Mouse (Mus musculus): ENCODE results near the gene Plch2. TPM values are rescaled to one million over a fixed set of nuclear protein-coding genes. Genes with fewer than 3 reads are reported as not detected.
A peak's percentile ranks its signal among the peaks of the same experiment; 100 is the strongest.

The Plch2 gene
- total RNA-seq, 2 experiments from 2014 or later: 91.1 to 92.0 TPM

DNA sequence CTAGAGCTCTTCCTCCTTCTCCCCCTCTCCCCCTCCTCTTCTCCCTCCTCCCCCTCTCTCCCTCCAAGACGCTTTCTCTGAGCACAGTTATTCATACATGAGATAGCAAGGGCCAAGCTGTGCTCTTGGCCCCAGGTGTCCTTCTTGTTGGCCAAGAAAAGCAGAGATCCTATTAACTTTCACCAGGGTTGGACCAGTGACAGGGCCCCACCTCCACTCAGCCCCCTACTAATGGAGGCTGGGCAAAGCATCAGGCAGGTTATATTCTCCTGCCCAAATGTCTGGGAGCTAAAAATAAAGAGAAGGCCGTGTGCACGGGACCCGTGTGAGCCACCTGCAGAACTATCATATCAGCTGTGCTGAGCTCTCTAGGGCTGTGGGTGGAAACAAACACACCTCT, 61.7 kb downstream of the Plch2 start:
- no peak for DNase-seq (ENCODE audit: low spot score in 2 of 2)
- Histone ChIP-seq H3K27ac (no peak overlapping the region), H3K4me3 (no peak overlapping the region)
- TF ChIP-seq CTCF (conservative IDR thresholded peaks at IDR 0.05): no peak

DNA sequence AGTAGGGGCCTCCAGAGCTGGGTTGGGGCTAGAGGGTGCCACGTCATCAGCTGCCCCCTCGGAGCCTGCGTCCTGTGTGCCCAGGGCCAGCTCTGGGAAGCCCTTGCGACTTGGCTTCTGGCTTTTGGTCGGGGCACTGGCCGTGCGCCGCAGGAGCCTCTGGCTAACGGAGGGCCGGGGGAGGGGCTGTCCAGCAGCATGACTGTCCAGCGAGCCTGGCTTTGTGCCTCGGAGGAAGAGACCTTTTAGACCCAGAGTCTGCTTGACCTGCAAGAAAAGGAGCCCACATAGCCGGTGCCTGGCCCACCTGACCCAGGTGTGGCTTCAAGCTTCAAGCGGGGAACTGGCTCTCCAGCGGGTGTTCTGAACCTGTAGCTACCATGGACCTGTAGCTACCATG, 69.8 kb downstream of the Plch2 start:
- no peak for TF ChIP-seq CTCF (conservative IDR thresholded peaks at IDR 0.05)
- Histone ChIP-seq H3K27ac (no peak overlapping the region), H3K4me3 (no peak overlapping the region)
- no peak for DNase-seq (ENCODE audit: low spot score in 2 of 2)

DNA sequence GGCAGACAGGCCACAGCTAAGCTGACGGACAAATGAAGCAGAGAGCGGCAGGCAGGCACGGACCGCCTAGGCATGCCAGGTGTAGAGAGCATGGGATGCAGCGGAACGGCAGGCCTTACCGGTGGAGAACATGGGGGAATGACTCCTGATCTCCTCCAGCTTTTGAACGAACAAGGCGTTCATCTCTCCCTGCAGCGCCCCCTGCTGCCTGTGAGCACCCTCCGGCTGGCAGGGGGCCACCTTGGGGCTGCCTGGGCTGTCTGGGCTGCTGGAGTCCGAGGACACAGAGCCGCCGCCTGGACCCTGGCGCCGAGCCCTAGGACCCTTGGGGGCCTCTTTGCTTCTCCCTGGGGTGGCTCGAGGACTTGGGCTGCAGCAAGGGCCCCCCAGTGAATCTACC, 70.5 kb downstream of the Plch2 start:
- TF ChIP-seq CTCF (conservative IDR thresholded peaks at IDR 0.05): peak; percentile 96
- Histone ChIP-seq H3K4me3 (peak overlapping the region; percentile 49), H3K27ac (peak overlapping the region; percentile 91)
- peak; percentile 70 to 90 for DNase-seq (ENCODE audit: low spot score in 2 of 2)

DNA sequence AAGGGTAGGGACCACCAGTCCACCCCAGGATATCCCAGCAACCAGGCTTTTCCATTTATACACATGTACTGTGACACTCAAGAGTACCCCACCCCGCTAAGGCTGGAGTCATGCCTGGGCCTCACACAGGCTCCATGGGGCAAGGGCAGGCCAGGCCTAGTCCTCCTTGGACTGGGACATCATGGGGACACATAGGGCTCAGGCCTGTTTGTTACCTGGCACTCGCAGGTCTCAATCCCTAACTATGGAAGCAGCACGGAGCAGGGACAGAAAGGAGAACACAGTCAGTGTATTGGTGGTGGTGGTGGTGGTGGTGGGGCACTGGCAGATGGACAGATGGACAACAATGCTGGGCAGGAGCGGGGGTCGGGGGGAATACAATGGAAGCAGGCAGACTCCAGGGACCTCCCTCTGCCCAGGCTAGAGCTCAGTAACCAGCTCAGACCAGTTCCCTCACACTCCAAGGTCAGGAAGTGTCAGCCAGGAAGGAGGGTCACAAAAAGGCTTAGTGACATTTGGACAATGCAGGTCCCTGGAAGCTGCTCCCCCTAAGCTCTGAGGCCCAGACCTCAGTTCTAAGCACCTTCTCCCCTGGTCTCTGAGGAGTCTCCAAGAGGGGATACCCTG, 71.3 kb downstream of the Plch2 start:
- no peak for DNase-seq (ENCODE audit: low spot score in 2 of 2)
- Histone ChIP-seq H3K27ac (peak overlapping the region; percentile 91; the same call in 1 of the 2 replicates), H3K4me3 (peak overlapping the region; percentile 49)
- TF ChIP-seq CTCF (conservative IDR thresholded peaks at IDR 0.05): no peak

DNA sequence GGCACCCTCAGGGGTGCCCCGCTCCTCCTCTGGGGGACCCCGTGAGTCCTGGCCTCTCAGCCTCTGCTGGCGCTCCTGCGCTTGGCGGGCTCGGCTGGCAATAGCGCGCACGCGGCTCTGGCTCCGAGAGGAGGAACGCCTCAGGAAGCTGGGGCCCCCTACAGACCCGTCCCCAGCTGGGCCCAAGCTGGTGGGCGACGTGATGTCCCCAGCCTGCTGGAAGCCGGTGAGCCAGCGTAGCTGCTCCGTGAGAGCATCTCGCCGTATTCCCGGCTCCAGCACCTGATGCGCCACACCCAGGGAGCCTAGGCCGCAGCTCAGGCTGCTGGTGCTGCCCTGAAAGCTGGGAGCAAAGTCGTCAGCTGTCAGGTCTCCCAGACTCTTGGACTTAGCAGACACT, 72.8 kb downstream of the Plch2 start:
- H3K4me3 ChIP-seq: no peak overlapping the region
- no peak for DNase-seq (ENCODE audit: low spot score in 2 of 2)
- H3K27ac ChIP-seq: no peak overlapping the region
- TF ChIP-seq CTCF (conservative IDR thresholded peaks at IDR 0.05): no peak

DNA sequence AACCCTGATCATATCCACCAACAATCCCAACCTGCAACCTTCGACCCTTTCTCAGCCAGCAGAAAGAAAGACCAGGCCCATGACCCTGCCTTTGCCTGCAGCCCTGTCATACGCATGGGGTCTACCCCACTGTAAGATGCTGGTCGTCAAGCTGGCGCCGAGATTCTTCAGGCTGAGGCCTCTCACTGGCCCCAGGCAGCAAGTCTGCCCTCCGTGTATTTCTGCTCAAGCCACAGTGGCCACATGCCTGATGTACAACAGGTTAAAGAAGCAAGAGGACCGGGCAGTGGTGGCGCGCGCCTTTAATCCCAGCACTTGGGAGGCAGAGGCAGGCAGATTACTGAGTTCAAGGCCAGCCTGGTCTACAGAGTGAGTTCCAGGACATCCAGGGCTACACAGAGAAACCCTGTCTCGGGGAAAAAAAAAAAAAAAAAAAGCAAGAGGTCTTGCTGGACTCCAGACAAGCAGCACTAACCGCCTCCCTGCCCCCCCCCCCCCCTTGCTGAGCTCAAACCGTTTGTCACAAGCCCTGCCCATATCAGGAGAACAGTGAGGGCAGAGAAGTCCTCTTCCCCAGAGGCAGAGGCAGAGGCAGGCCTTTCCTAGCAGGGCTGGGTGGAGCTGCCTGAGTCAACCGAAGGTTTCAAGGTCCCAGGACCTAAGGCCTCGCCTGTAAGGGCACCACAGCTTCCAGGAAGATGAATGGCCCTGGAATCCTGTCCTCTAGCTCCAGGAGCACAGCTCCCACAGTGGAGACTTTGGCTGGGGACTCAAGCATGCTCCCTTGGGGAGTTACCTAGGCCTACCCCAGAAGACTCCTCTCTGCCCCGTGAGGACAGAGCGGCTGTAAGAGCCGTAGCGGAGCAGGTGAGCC, 74.1 kb downstream of the Plch2 start:
- DNase-seq (ENCODE audit: low spot score in 2 of 2): no peak
- Histone ChIP-seq H3K27ac (no peak overlapping the region), H3K4me3 (no peak overlapping the region)
- TF ChIP-seq CTCF (conservative IDR thresholded peaks at IDR 0.05): no peak

DNA sequence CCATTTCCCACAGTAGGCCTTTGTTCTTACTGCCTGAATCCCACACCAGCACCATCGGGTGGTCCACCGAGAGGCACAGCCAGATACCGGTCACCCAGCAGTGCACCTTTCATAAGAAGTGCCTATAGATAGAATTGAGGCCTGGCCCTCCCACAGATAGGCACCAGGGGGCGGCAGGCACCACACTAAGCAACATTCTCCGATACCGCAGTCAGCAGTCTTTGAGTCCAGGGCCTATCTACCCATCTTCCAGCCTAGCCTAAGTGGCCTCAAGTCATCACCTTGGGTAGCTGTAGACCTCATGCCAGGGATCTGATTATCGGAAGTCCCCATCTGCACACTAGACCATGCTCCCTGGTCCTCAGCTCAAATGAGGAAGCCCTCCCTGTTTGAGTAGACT, 75.1 kb downstream of the Plch2 start:
- H3K27ac ChIP-seq: peak overlapping the region; percentile 36; the same call in 1 of the 2 replicates
- TF ChIP-seq CTCF (conservative IDR thresholded peaks at IDR 0.05): peak; percentile 92
- DNase-seq (ENCODE audit: low spot score in 2 of 2): peak; percentile 61 to 72
- H3K4me3 ChIP-seq: no peak overlapping the region

DNA sequence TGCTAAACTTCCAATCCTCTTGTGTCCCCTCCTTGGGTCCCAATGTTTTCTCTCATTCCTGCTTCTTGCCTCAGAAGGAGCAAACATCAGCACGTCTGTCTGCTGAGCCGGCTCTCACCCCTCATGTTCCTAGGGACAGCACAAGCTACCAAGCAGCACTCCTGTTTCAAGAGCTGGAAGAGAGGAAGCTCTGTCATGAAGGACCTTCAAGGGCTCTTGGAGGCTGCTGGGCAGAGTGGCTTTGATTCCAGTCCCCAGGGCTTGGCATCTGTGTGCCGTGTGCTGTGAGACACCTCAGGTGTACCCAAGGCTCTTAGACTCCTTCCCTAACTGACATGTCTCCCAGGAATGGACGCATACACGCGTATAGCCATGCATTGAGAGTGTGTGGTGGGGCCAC, 75.5 kb downstream of the Plch2 start:
- H3K27ac ChIP-seq: peak overlapping the region; percentile 36; the same call in 1 of the 2 replicates
- H3K4me3 ChIP-seq: no peak overlapping the region
- TF ChIP-seq CTCF (conservative IDR thresholded peaks at IDR 0.05): no peak
- DNase-seq (ENCODE audit: low spot score in 2 of 2): no peak

DNA sequence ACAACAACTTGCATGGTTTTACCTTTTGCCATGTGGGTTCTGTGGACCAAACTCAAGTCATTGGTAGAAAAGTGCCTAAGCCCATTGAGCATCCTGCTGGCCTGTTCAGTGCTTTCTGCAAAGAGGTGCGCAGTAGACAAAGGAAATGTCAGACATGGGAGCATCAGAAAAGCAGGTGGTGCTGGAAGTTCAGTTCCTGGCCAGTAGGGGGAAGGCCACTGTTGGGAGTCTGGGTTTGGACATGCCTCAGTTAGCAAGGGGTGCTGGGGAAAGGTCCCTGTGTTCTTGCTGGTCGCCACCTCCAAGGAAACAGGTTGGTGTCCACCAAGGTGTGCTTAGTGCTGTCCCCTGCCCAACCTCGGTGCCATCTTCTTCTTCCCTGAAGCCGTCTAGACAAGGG, 76.5 kb downstream of the Plch2 start:
- H3K4me3 ChIP-seq: no peak overlapping the region
- no peak for DNase-seq (ENCODE audit: low spot score in 2 of 2)
- peak; percentile 70 for TF ChIP-seq CTCF (conservative IDR thresholded peaks at IDR 0.05)
- H3K27ac ChIP-seq: no peak overlapping the region

DNA sequence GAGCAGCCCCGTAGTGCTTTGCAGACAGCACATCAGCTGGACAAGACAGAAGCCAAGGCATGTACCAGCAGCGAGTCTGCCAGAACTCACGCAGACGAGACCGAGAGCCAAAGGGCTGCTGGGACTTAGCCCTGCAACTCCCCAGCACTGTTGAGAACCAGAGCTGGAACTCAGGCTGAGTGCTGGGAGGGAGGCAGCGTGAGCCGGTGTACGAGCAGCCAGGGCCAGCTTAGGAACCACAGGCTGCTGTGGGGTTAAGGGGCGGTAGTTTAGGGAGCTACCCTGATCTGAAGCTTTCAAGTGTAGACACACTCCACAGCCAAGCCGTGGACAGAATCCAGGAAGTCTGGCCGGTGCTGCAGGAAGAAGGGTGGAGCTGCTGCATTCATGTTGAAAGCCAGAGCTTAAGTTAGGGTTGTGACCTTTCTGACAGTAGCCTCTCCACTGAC, 82.4 kb downstream of the Plch2 start:
- no peak overlapping the region for H3K4me3 ChIP-seq
- no peak overlapping the region for H3K27ac ChIP-seq
- no peak for TF ChIP-seq CTCF (conservative IDR thresholded peaks at IDR 0.05)
- no peak for DNase-seq (ENCODE audit: low spot score in 2 of 2)

DNA sequence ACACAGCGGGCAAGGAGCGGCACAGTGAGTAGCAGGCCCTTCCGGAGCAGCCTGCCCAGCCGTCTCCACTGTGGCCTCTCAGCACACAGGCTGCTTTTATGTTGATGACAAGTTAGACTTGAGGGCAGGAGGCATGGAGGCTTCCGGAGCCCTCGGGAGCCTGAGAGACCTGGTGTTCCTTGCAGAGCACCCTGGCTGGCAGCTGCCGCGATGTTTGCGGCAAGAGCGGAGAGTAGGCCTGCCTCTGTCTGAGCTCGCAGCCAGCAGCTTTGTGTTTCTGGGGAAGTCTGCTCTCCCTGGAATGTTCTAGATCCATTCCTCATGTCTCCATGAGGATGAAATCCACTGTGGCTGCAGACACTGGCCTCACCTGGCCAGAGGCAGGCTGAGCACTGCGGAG, 84.0 kb downstream of the Plch2 start:
- no peak overlapping the region for H3K27ac ChIP-seq
- no peak overlapping the region for H3K4me3 ChIP-seq
- no peak for TF ChIP-seq CTCF (conservative IDR thresholded peaks at IDR 0.05)
- no peak for DNase-seq (ENCODE audit: low spot score in 2 of 2)

DNA sequence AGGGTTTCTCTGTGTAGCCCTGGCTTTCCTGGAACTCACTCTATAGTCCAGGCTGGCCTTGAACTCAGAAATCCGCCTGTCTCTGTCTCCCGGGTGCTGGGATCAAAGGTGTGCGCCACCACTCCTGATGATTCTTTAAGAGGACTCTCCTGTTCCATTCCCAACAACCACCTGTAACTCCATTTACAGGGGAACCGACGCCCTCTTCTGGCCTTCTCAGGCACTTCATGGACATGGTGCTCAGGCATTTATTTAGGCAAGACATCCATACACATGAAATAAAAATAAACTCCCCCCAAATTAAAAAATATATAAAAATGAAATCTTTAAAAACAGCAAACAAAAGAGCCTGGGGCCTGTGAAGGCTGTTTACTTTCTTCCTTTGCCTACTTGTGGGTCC, 89.4 kb downstream of the Plch2 start:
- peak; percentile 81 for TF ChIP-seq CTCF (conservative IDR thresholded peaks at IDR 0.05)
- no peak overlapping the region for H3K4me3 ChIP-seq
- DNase-seq (ENCODE audit: low spot score in 2 of 2): peak in 1 of 2 experiments; percentile 62
- no peak overlapping the region for H3K27ac ChIP-seq

DNA sequence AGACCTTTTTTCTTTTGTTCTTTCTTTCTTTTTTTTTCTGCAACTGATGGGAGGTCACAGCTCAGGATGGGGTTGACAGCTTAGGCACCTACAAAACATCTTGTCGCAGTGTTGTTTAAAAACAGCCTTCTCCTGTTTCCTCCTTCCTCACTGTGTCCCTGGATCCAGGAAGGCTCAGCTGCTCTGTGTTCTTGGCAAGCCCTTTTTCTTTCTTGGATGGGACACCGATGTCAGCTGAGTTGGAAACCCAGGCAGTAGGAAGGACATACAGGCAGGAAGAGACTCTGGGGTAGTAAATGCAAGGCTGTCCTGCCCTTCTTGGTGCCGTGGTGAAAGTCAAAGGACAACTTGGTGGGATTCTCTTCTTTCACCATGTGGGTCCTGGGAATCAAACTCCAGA, 90.7 kb downstream of the Plch2 start:
- peak overlapping the region; percentile 99; the same call in 1 of the 2 replicates for H3K27ac ChIP-seq
- peak overlapping the region; percentile 92; the same call in 1 of the 2 replicates for H3K4me3 ChIP-seq
- DNase-seq (ENCODE audit: low spot score in 2 of 2): no peak
- no peak for TF ChIP-seq CTCF (conservative IDR thresholded peaks at IDR 0.05)
